Mouse (Mus musculus): ENCODE measurements around the gene Clec12b. TPM values are rescaled to one million over a fixed set of nuclear protein-coding genes. Genes with fewer than 3 reads are reported as not detected.

The Clec12b gene
- total and polyA plus RNA-seq, 3 experiments: not detected

- TF ChIP-seq KAT2A (IDR thresholded peaks at IDR 0.05; ENCODE audit: insufficient replicate concordance, low read length) (no peak), MXI1 (IDR thresholded peaks at IDR 0.05; ENCODE audit: low read depth, low read length) (no peak), SMC3 (IDR thresholded peaks at IDR 0.05; ENCODE audit: low read depth, low read length) (no peak), ETS1 (conservative IDR thresholded peaks at IDR 0.05; ENCODE audit: low read depth, low read length) (no peak), CHD2 (IDR thresholded peaks at IDR 0.05; ENCODE audit: low read length) (no peak), MYC (IDR thresholded peaks at IDR 0.05; ENCODE audit: low read depth, low read length) (no peak), BHLHE40 (IDR thresholded peaks at IDR 0.05; ENCODE audit: low read depth, low read length) (no peak), MEF2A (IDR thresholded peaks at IDR 0.05; ENCODE audit: borderline replicate concordance, low read depth, low read length) (no peak), ZKSCAN1 (IDR thresholded peaks at IDR 0.05; ENCODE audit: borderline replicate concordance, low read depth, low read length) (no peak), MAFK (IDR thresholded peaks at IDR 0.05; ENCODE audit: insufficient replicate concordance, low read length) (no peak), MAX (IDR thresholded peaks at IDR 0.05; ENCODE audit: low read length) (no peak), ZMIZ1 (IDR thresholded peaks at IDR 0.05; ENCODE audit: low read depth, low read length) (no peak), EP300 (IDR thresholded peaks at IDR 0.05; ENCODE audit: low read length) (no peak), NELFE (IDR thresholded peaks at IDR 0.05; ENCODE audit: low read depth, low read length) (no peak), TCF12 (IDR thresholded peaks at IDR 0.05; ENCODE audit: low read depth, low read length) (no peak), ZNF384 (IDR thresholded peaks at IDR 0.05; ENCODE audit: low read depth, low read length) (no peak), MAZ (IDR thresholded peaks at IDR 0.05; ENCODE audit: low read depth, low read length) (no peak)
- no peak overlapping the region for H3K4me2 ChIP-seq (ENCODE audit: insufficient read depth, low read depth, poor library complexity, severe bottlenecking)
- H3K27ac ChIP-seq (ENCODE audit: insufficient read depth, low read depth): no peak overlapping the region
- no peaks in the 10 kb centered on the region for H3K9me3 ChIP-seq (replicated peaks; ENCODE audit: low read length)
- in situ Hi-C loops (cut with MboI; ENCODE audit: low pct_ligation_motif_present, low pct_unique_long_range_greater_than_20kb, low sequenced_read_pairs) (loop anchor here (25.0 kb wide), 1 partner anchor 519 kb away; the partner anchor contains the start of genes Gm44511 and Klrb1b), dilution Hi-C loops (cut with MboI; ENCODE audit: extremely low pct_ligation_motif_present, extremely low pct_unique_long_range_greater_than_20kb, low sequenced_read_pairs) (no loop called here)
- peaks cover 0 to 7% of the 10 kb centered on the region in 2 experiments for H3K36me3 ChIP-seq (replicated peaks in 1 of 2; ENCODE audit: control insufficient read depth in 1 of 2, insufficient read depth in 1 of 2, low read length in 1 of 2)
- no peak for DNase-seq (ENCODE audit: extremely low read depth)
- no peak overlapping the region for H3K4me3 ChIP-seq (replicated peaks in 1 of 3; ENCODE audit: low read depth in 2 of 3, low read length in 2 of 3, poor library complexity in 1 of 3)
- no peaks in the 10 kb centered on the region for H3K79me2 ChIP-seq (replicated peaks; ENCODE audit: control insufficient read depth, extremely low read depth, insufficient read depth, poor library complexity, severe bottlenecking)
- no peaks in the 10 kb centered on the region for H3K27me3 ChIP-seq (replicated peaks)
- peaks cover 0 to 22% of the 10 kb centered on the region in 2 experiments; a peak in 3 of 4 replicates for H3K4me1 ChIP-seq (ENCODE audit: control insufficient read depth in 1 of 2, insufficient read depth in 2 of 2)
- no peak overlapping the region for H3K9ac ChIP-seq (ENCODE audit: insufficient read depth, low read depth)
Observed at GRCm38 (mm10) chr6:129356430-129356829, 29.2 kb downstream of the Clec12b start.

- in situ Hi-C loops (cut with MboI; ENCODE audit: low pct_ligation_motif_present, low pct_unique_long_range_greater_than_20kb, low sequenced_read_pairs): loop anchor here (25.0 kb wide), 1 partner anchor 518 kb away; the partner anchor contains the start of genes Gm44511 and Klrb1b
Observed at GRCm38 (mm10) chr6:129355774-129356173, 29.9 kb downstream of the Clec12b start.

More at GRCm38 (mm10) chr6:129355774-129356173, 29.9 kb downstream of the Clec12b start:
- dilution Hi-C loops (cut with MboI; ENCODE audit: extremely low pct_ligation_motif_present, extremely low pct_unique_long_range_greater_than_20kb, low sequenced_read_pairs): no loop called here
- no peaks in the 10 kb centered on the region for H3K27me3 ChIP-seq (replicated peaks)
- no peaks in the 10 kb centered on the region for H3K79me2 ChIP-seq (replicated peaks; ENCODE audit: control insufficient read depth, extremely low read depth, insufficient read depth, poor library complexity, severe bottlenecking)
- H3K9ac ChIP-seq (ENCODE audit: insufficient read depth, low read depth): no peak overlapping the region
- H3K4me1 ChIP-seq (ENCODE audit: control insufficient read depth in 1 of 2, insufficient read depth in 2 of 2): peaks cover 4 to 24% of the 10 kb centered on the region in 2 experiments
- no peak overlapping the region for H3K4me3 ChIP-seq (replicated peaks in 1 of 3; ENCODE audit: low read depth in 2 of 3, low read length in 2 of 3, poor library complexity in 1 of 3)
- H3K9me3 ChIP-seq (replicated peaks; ENCODE audit: low read length): no peaks in the 10 kb centered on the region
- no peak for TF ChIP-seq ELF1 (IDR thresholded peaks at IDR 0.05; ENCODE audit: low read depth, low read length)
- no peak for TF ChIP-seq MAX (IDR thresholded peaks at IDR 0.05; ENCODE audit: low read length)
- no peak overlapping the region for H3K4me2 ChIP-seq (ENCODE audit: insufficient read depth, low read depth, poor library complexity, severe bottlenecking)
- no peak overlapping the region for H3K27ac ChIP-seq (ENCODE audit: insufficient read depth, low read depth)
- no peak for DNase-seq (ENCODE audit: extremely low read depth)
- H3K36me3 ChIP-seq (replicated peaks in 1 of 2; ENCODE audit: control insufficient read depth in 1 of 2, insufficient read depth in 1 of 2, low read length in 1 of 2): peaks cover 0 to 5% of the 10 kb centered on the region in 2 experiments
